Mouse (Mus musculus): ENCODE results near the gene Trappc10.

DNA sequence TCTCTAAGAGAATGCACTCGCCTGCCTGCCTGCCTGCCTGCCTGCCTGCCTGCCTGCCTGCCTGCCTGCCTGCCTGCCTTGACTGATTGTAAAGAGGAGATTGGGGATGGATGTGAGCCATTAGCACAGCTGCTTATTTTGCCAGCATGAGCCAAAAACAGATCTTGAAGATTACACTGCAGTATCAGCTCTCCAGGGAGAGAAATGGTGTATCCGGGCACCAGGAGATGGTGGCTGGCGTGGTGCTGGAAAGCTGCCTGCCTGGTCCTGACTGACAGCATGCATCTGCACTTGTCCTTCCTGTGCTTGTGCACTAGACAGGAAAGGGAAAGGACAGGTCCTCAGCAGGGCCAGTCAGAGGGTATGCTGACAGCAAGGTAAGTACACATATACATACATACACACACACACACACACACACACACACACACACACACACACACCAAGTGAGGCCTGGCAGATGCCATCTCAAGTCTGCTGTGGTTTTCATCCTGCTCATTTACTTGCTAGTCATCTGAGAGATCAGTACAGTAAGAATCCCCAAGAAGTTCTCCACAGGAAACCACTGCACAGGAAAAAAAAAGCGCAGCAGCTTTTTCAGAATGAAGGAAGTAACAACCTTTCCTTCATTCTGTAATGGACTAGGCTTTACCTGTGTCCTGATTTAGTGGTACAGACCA is 12.0 kb downstream of the Trappc10 start:
- TF ChIP-seq CTCF (IDR thresholded peaks at IDR 0.05; ENCODE audit: low read depth, low read length) (no peak), EP300 (IDR thresholded peaks at IDR 0.05; ENCODE audit: insufficient read depth, low read depth, low read length) (no peak), POLR2A (IDR thresholded peaks at IDR 0.05; ENCODE audit: insufficient read depth, low read length) (no peak)

Measured in ES-Bruce4 (cell line).